Mouse (Mus musculus) C2C12 (cell line): ENCODE results near the gene Lrrc4c.

Source experiments
- CTCF ChIP-seq: IDR thresholded peaks from one replicate; pipeline ENCODE4 v1.5.1; 2011; ENCODE audit not compliant: control insufficient read depth, insufficient read depth, insufficient read length
- MAX ChIP-seq: IDR thresholded peaks from one replicate; pipeline ENCODE4 v1.6.1; 2011; ENCODE audit warnings: mild to moderate bottlenecking, control low read depth
- USF1 ChIP-seq: IDR thresholded peaks from one replicate; pipeline ENCODE4 v1.6.1; 2011; ENCODE audit warnings: low read depth, mild to moderate bottlenecking, control low read depth, moderate library complexity

DNA sequence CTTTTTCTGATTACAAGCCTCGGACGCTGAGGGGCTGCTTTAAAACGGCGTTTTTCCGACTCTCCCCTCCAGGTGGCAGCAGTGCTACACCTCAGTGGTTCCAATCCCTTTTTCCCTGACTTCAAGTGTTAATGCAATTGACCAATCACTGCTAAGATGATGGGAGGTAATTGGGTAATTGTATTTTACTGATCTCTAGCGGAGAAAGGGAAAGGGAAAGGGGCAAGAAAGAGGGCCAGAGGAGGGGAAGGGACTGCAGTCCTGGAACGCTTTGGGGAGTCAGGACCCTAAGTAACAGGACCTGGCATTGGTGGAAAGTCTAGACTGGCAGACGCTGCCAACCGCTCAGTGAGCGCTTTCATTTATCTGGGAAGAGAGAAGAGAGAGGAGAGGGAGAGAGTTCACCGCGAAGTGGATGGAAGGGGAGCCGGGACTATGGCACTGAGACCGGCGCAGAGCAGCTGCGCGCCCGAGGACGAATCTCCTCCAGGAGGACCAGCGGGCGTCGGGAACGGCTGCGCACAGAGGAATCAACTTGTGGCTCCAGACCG lies 1148.3 kb downstream of the Lrrc4c start:
- TF ChIP-seq CTCF: peak; percentile 47
- TF ChIP-seq USF1: no peak
- no peak for TF ChIP-seq MAX
